Mouse (Mus musculus) megakaryocyte, embryonic 14.5 days (primary cell): ENCODE results near the gene Dmp1.

Experiments
- FLI1 ChIP-seq: IDR thresholded peaks from 2 replicates; pipeline ENCODE4 v1.6.1; 2012; ENCODE audit warnings: low read length, inconsistent platforms, mixed read lengths
- GATA1 ChIP-seq: IDR thresholded peaks from 3 replicates; pipeline ENCODE4 v1.6.1; 2012; ENCODE audit warnings: mixed read lengths, low read length, inconsistent platforms, borderline replicate concordance

GRCm38 (mm10) chr5:104212531-104212930, 10.1 kb downstream of the Dmp1 start:
- no peak for TF ChIP-seq FLI1
- no peak for TF ChIP-seq GATA1
